Mouse (Mus musculus): ENCODE results near the gene Ephb4. TPM values are rescaled to one million over a fixed set of nuclear protein-coding genes. Genes with fewer than 3 reads are reported as not detected.

Ephb4 gene
- polyA plus RNA-seq, 1 experiment from 2014 or later: 5.7 TPM

DNA sequence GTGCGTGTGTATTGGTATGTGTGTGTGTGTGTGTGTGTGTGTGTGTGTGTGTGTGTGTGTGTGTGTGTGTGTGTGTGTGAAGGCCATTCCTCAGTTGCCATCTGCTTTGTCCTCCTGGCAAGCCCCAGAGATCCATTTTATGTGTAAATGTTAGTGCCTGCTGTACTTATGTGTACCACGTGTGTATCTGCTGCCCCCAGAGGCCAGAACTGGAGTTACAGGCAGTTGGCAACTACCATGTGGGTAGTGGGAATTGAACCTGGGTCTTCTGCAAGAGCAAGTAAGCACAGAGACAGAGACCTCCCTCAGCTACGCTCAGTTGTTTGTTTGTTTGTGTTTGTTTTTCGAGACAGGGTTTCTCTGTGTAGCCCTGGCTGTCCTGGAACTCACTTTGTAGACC lies 31.2 kb downstream of the Ephb4 start:
- H3K27me3 ChIP-seq (ENCODE audit: insufficient read depth, low read length): no peaks in the 10 kb centered on the region
- peak; percentile 71 for DNase-seq
- H3K9me3 ChIP-seq (ENCODE audit: low read length): no peaks in the 10 kb centered on the region
- peak; percentile 87 for TF ChIP-seq CTCF (IDR thresholded peaks at IDR 0.05; ENCODE audit: low read depth)
- no peak for TF ChIP-seq EP300 (IDR thresholded peaks at IDR 0.05; ENCODE audit: low read depth)
- no peak for ATAC-seq
- H3K4me1 ChIP-seq (ENCODE audit: insufficient read depth): 0 out of 2 replicates have a peak, but pooled peaks cover 7% of the 10 kb centered on the region
- no peak overlapping the region for H3K27ac ChIP-seq (ENCODE audit: low read depth)
- H3K4me2 ChIP-seq (ENCODE audit: low read depth, low read length): no peak overlapping the region
- H3K9ac ChIP-seq (replicated peaks): no peak overlapping the region
- no peaks in the 10 kb centered on the region for H3K36me3 ChIP-seq (replicated peaks; ENCODE audit: insufficient read depth, low read length)
- 47% methylated on average over 4 of the region's 4 CpGs for WGBS (ENCODE audit: insufficient replicate concordance)
- no peak overlapping the region for H3K4me3 ChIP-seq (ENCODE audit: low read depth, low read length)

DNA sequence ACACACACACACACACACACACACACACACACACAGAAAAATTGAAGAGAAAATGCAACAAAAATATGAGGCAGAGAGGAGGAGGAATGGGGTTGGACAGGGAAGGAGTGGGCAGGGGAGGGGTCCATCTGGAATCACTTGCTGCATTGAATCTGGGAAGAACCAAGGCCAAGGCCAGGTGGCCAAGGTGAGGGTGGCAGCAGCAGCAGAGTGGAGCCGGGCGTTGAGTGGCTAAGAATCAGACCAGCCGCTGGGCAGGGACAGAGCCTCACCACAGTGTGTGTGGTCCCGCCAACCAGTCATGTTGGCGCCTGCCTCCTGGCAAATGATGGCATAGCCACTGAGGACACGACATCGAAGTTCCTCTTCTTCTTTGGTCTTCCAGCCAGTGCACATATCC lies 33.5 kb downstream of the Ephb4 start:
- no peak for TF ChIP-seq CTCF (IDR thresholded peaks at IDR 0.05; ENCODE audit: low read depth)
- no peak for TF ChIP-seq EP300 (IDR thresholded peaks at IDR 0.05; ENCODE audit: low read depth)
- Histone ChIP-seq H3K36me3 (replicated peaks; ENCODE audit: insufficient read depth, low read length) (no peaks in the 10 kb centered on the region), H3K9ac (replicated peaks) (no peak overlapping the region), H3K4me2 (ENCODE audit: low read depth, low read length) (no peak overlapping the region), H3K27me3 (ENCODE audit: insufficient read depth, low read length) (no peaks in the 10 kb centered on the region), H3K27ac (ENCODE audit: low read depth) (no peak overlapping the region), H3K4me1 (ENCODE audit: insufficient read depth) (no peaks in the 10 kb centered on the region), H3K4me3 (ENCODE audit: low read depth, low read length) (no peak overlapping the region), H3K9me3 (ENCODE audit: low read length) (no peaks in the 10 kb centered on the region)
- 79% methylated on average over 7 of the region's 7 CpGs for WGBS (ENCODE audit: insufficient replicate concordance)
- DNase-seq: no peak
- no peak for ATAC-seq

DNA sequence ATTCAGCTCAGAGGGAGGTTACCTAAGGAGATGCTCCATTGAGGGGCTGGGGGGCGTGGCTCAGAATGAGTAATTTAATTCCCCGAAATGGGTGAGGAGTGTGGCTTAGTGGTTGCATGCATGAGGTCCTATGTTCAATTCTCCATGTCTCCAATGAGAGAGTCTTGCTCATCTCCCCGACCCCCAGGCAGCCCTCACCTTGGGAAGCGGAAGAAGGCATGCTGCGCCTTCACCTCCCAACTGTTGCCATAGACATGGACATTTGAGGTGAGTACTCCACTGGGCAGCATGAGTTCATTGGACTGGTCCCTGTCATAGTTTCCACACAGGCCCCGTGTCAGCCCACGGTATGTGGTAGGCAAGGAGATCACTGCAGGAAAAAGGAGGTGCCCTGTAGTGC lies 36.8 kb downstream of the Ephb4 start:
- no peak overlapping the region for H3K4me2 ChIP-seq (ENCODE audit: low read depth, low read length)
- H3K36me3 ChIP-seq (replicated peaks; ENCODE audit: insufficient read depth, low read length): no peaks in the 10 kb centered on the region
- no peak overlapping the region for H3K4me3 ChIP-seq (ENCODE audit: low read depth, low read length)
- ATAC-seq (no peak), DNase-seq (no peak)
- no peaks in the 10 kb centered on the region for H3K27me3 ChIP-seq (ENCODE audit: insufficient read depth, low read length)
- H3K27ac ChIP-seq (ENCODE audit: low read depth): no peak overlapping the region
- 82% methylated on average over 7 of the region's 7 CpGs for WGBS (ENCODE audit: insufficient replicate concordance)
- TF ChIP-seq EP300 (IDR thresholded peaks at IDR 0.05; ENCODE audit: low read depth) (no peak), CTCF (IDR thresholded peaks at IDR 0.05; ENCODE audit: low read depth) (no peak)
- H3K9ac ChIP-seq (replicated peaks): no peak overlapping the region
- no peaks in the 10 kb centered on the region for H3K4me1 ChIP-seq (ENCODE audit: insufficient read depth)
- H3K9me3 ChIP-seq (ENCODE audit: low read length): no peaks in the 10 kb centered on the region

DNA sequence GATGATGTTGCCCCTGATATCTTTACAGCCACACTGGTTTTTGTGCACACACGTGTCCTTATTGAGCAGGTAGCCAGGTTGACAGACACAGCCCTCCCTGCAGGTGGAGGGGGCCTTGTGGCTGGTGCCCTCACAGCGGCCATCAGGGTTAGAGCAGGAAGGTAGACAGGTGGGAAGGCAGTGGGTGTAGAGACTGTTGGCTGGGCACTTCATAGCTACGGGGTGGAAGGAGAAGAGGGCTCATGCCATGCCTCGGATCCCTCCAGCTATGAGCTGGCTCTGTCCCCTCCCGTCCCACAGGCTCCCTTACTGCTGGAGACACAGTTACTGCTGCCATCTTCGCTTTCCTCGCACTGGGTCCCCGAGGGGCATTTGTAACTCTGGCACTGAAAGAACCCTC lies 41.7 kb downstream of the Ephb4 start:
- Histone ChIP-seq H3K4me1 (ENCODE audit: insufficient read depth) (no peaks in the 10 kb centered on the region), H3K27me3 (ENCODE audit: insufficient read depth, low read length) (no peaks in the 10 kb centered on the region), H3K27ac (ENCODE audit: low read depth) (no peak overlapping the region), H3K4me2 (ENCODE audit: low read depth, low read length) (no peak overlapping the region), H3K36me3 (replicated peaks; ENCODE audit: insufficient read depth, low read length) (no peaks in the 10 kb centered on the region), H3K9ac (replicated peaks) (no peak overlapping the region), H3K9me3 (ENCODE audit: low read length) (no peaks in the 10 kb centered on the region), H3K4me3 (ENCODE audit: low read depth, low read length) (no peak overlapping the region)
- TF ChIP-seq EP300 (IDR thresholded peaks at IDR 0.05; ENCODE audit: low read depth) (no peak), CTCF (IDR thresholded peaks at IDR 0.05; ENCODE audit: low read depth) (no peak)
- ATAC-seq: no peak
- no peak for DNase-seq
- 73% methylated on average over 8 of the region's 8 CpGs for WGBS (ENCODE audit: insufficient replicate concordance)

DNA sequence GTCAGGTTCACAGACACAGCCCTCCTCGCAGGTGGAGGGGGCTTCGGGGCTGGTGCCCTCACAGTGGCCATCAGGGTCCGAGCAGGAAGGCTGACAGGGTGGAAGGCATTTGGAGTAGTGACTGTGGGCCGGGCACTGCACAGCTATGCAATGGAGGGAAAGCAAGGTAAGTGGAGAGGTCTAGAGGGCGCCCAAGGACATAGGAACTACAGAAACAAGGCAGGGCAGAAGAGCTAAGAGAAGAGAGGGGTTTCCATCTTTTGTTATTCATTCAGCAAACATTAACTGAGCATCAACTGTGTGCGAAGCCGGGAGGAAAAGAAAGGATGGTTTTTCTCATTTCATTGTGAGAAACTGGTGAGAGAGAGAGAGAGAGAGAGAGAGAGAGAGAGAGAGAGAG lies 44.5 kb downstream of the Ephb4 start:
- no peak overlapping the region for H3K4me3 ChIP-seq (ENCODE audit: low read depth, low read length)
- DNase-seq (no peak), ATAC-seq (no peak)
- H3K9ac ChIP-seq (replicated peaks): no peak overlapping the region
- no peak overlapping the region for H3K4me2 ChIP-seq (ENCODE audit: low read depth, low read length)
- H3K36me3 ChIP-seq (replicated peaks; ENCODE audit: insufficient read depth, low read length): no peaks in the 10 kb centered on the region
- H3K27ac ChIP-seq (ENCODE audit: low read depth): no peak overlapping the region
- H3K27me3 ChIP-seq (ENCODE audit: insufficient read depth, low read length): no peaks in the 10 kb centered on the region
- H3K9me3 ChIP-seq (ENCODE audit: low read length): no peaks in the 10 kb centered on the region
- TF ChIP-seq EP300 (IDR thresholded peaks at IDR 0.05; ENCODE audit: low read depth): no peak
- TF ChIP-seq CTCF (IDR thresholded peaks at IDR 0.05; ENCODE audit: low read depth): peak; percentile 35
- 0 out of 2 replicates have a peak, but pooled peaks cover 6% of the 10 kb centered on the region for H3K4me1 ChIP-seq (ENCODE audit: insufficient read depth)
- 40% methylated on average over 7 of the region's 7 CpGs for WGBS (ENCODE audit: insufficient replicate concordance)

DNA sequence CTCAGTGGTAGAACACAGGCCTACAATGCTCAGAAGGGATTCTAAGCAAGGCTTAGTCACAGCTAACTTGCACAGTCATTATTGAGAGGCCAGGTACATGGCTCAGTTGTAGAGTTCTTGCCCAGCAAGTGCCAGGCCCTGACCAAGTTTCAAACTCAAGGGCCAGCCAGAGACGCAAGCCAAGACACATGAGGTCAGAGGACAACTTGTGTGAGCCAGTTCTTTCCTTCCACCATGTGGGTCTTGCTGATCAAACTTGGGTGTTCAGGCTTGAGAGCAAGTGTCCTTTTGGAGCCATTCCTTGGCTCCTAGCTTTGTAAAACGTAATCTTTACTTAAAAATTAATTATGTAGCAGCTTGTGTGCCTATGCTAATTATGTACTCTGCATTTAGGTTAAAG lies 54.2 kb downstream of the Ephb4 start:
- H3K27me3 ChIP-seq (ENCODE audit: insufficient read depth, low read length): no peaks in the 10 kb centered on the region
- H3K4me3 ChIP-seq (ENCODE audit: low read depth, low read length): no peak overlapping the region
- H3K4me1 ChIP-seq (ENCODE audit: insufficient read depth): peaks cover 6% of the 10 kb centered on the region
- H3K9me3 ChIP-seq (ENCODE audit: low read length): no peaks in the 10 kb centered on the region
- no peaks in the 10 kb centered on the region for H3K36me3 ChIP-seq (replicated peaks; ENCODE audit: insufficient read depth, low read length)
- H3K4me2 ChIP-seq (ENCODE audit: low read depth, low read length): no peak overlapping the region
- DNase-seq (no peak), ATAC-seq (no peak)
- no peak overlapping the region for H3K9ac ChIP-seq (replicated peaks)
- 70% methylated on average over 2 of the region's 2 CpGs for WGBS (ENCODE audit: insufficient replicate concordance)
- no peak for TF ChIP-seq CTCF (IDR thresholded peaks at IDR 0.05; ENCODE audit: low read depth)
- TF ChIP-seq EP300 (IDR thresholded peaks at IDR 0.05; ENCODE audit: low read depth): no peak
- H3K27ac ChIP-seq (ENCODE audit: low read depth): no peak overlapping the region

DNA sequence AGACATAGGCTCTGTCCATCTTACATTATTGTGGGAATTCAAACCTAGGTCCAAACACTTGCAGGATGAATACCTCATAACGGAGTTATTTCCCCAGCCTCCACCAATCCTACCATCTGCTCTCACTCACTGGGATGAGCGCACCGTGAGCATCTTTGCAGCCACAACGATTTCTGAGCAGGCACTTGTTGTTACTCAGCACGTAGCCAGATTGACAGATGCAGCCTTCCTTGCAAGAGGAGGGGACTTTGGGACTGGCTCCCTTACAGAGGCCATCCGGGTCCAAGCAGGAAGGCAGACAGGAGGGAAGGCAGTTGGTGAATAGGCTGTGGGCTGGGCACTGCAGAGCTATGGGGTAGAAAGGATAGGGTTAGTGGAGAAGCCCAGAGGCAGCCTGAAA lies 59.5 kb downstream of the Ephb4 start:
- H3K27ac ChIP-seq (ENCODE audit: low read depth): no peak overlapping the region
- ATAC-seq (no peak), DNase-seq (no peak)
- WGBS (ENCODE audit: insufficient replicate concordance): 77% methylated on average over 6 of the region's 6 CpGs
- H3K9me3 ChIP-seq (ENCODE audit: low read length): no peaks in the 10 kb centered on the region
- H3K9ac ChIP-seq (replicated peaks): no peak overlapping the region
- TF ChIP-seq CTCF (IDR thresholded peaks at IDR 0.05; ENCODE audit: low read depth): no peak
- no peak for TF ChIP-seq EP300 (IDR thresholded peaks at IDR 0.05; ENCODE audit: low read depth)
- H3K4me2 ChIP-seq (ENCODE audit: low read depth, low read length): no peak overlapping the region
- H3K4me1 ChIP-seq (ENCODE audit: insufficient read depth): peaks cover 3% of the 10 kb centered on the region; the same call in 1 of the 2 replicates
- H3K36me3 ChIP-seq (replicated peaks; ENCODE audit: insufficient read depth, low read length): no peaks in the 10 kb centered on the region
- H3K4me3 ChIP-seq (ENCODE audit: low read depth, low read length): no peak overlapping the region
- no peaks in the 10 kb centered on the region for H3K27me3 ChIP-seq (ENCODE audit: insufficient read depth, low read length)

Data from liver, postnatal 0 days (tissue).